Mouse (Mus musculus): ENCODE measurements at regions not wholly inside any gene's neighbourhood (a gene's known extent, or its start where the extent isn't known, plus 50 kb on each side); places are given as distances from the start of the nearest gene placed in this dataset.
"Not testable (repeated sequence)": the region's sequence is repeated elsewhere in the genome, so short reads cannot be mapped to it uniquely, and the experiment has no call there.

GRCm38 (mm10) chr6:48251954-48252353 is 143.4 kb upstream of the Krba1 start:
- WGBS (ENCODE audit: insufficient replicate concordance): 52% methylated on average over 1 of the region's 1 CpGs
- H3K4me2 ChIP-seq (ENCODE audit: low read depth): no peak overlapping the region
- H3K9ac ChIP-seq (replicated peaks): no peak overlapping the region
- no peaks in the 10 kb centered on the region for H3K9me3 ChIP-seq (ENCODE audit: control insufficient read depth, low read length)
- H3K27ac ChIP-seq: no peak overlapping the region
- H3K27me3 ChIP-seq (ENCODE audit: control insufficient read depth, insufficient read depth, low read length): no peaks in the 10 kb centered on the region
- no peak overlapping the region for H3K4me3 ChIP-seq (ENCODE audit: insufficient read depth in 1 of 2, low read depth in 2 of 2, low read length in 2 of 2)
- DNase-seq (ENCODE audit: low read depth in 3 of 3, low spot score in 3 of 3) (no peak), ATAC-seq (ENCODE audit: insufficient read depth) (no peak)
- TF ChIP-seq EP300 (IDR thresholded peaks at IDR 0.05; ENCODE audit: low read depth) (no peak), CTCF (IDR thresholded peaks at IDR 0.05; ENCODE audit: low read depth) (no peak)
- H3K36me3 ChIP-seq (replicated peaks; ENCODE audit: control insufficient read depth, insufficient read depth, low read depth): no peaks in the 10 kb centered on the region
- H3K4me1 ChIP-seq (replicated peaks; ENCODE audit: control insufficient read depth in 2 of 2, insufficient read depth in 2 of 2, low read length in 1 of 2): no peaks in the 10 kb centered on the region

- not testable (repeated sequence) for H3K9ac ChIP-seq (replicated peaks); H3K4me3 ChIP-seq (ENCODE audit: insufficient read depth in 1 of 2, low read depth in 2 of 2, low read length in 2 of 2); ATAC-seq (ENCODE audit: insufficient read depth); H3K9me3 ChIP-seq (ENCODE audit: control insufficient read depth, low read length); H3K4me1 ChIP-seq (replicated peaks; ENCODE audit: control insufficient read depth in 2 of 2, insufficient read depth in 2 of 2, low read length in 1 of 2); DNase-seq (ENCODE audit: low read depth in 3 of 3, low spot score in 3 of 3); H3K4me2 ChIP-seq (ENCODE audit: low read depth); H3K27ac ChIP-seq; H3K27me3 ChIP-seq (ENCODE audit: control insufficient read depth, insufficient read depth, low read length); H3K36me3 ChIP-seq (replicated peaks; ENCODE audit: control insufficient read depth, insufficient read depth, low read depth)
Measured at GRCm38 (mm10) chr6:48244191-48244590, 151.2 kb upstream of the Krba1 start.

GRCm38 (mm10) chr6:48227431-48227830 is 141.0 kb upstream of the Zfp746 start:
- Histone ChIP-seq H3K9me3 (ENCODE audit: control insufficient read depth, low read length) (no peaks in the 10 kb centered on the region), H3K27me3 (ENCODE audit: control insufficient read depth, insufficient read depth, low read length) (no peaks in the 10 kb centered on the region), H3K4me1 (replicated peaks; ENCODE audit: control insufficient read depth in 2 of 2, insufficient read depth in 2 of 2, low read length in 1 of 2) (no peaks in the 10 kb centered on the region), H3K4me2 (ENCODE audit: low read depth) (no peak overlapping the region), H3K27ac (no peak overlapping the region), H3K4me3 (ENCODE audit: insufficient read depth in 1 of 2, low read depth in 2 of 2, low read length in 2 of 2) (no peak overlapping the region), H3K9ac (replicated peaks) (no peak overlapping the region), H3K36me3 (replicated peaks; ENCODE audit: control insufficient read depth, insufficient read depth, low read depth) (no peaks in the 10 kb centered on the region)
- TF ChIP-seq CTCF (IDR thresholded peaks at IDR 0.05; ENCODE audit: low read depth): no peak
- no peak for TF ChIP-seq EP300 (IDR thresholded peaks at IDR 0.05; ENCODE audit: low read depth)
- no peak for DNase-seq (ENCODE audit: low read depth in 3 of 3, low spot score in 3 of 3)
- 51% methylated on average over 9 of the region's 9 CpGs for WGBS (ENCODE audit: insufficient replicate concordance)
- no peak for ATAC-seq (ENCODE audit: insufficient read depth)

- Histone ChIP-seq H3K27ac (no peak overlapping the region), H3K9me3 (ENCODE audit: control insufficient read depth, low read length) (no peaks in the 10 kb centered on the region), H3K4me3 (ENCODE audit: insufficient read depth in 1 of 2, low read depth in 2 of 2, low read length in 2 of 2) (no peak overlapping the region), H3K9ac (replicated peaks) (no peak overlapping the region), H3K36me3 (replicated peaks; ENCODE audit: control insufficient read depth, insufficient read depth, low read depth) (no peaks in the 10 kb centered on the region), H3K4me2 (ENCODE audit: low read depth) (no peak overlapping the region), H3K4me1 (replicated peaks; ENCODE audit: control insufficient read depth in 2 of 2, insufficient read depth in 2 of 2, low read length in 1 of 2) (no peaks in the 10 kb centered on the region), H3K27me3 (ENCODE audit: control insufficient read depth, insufficient read depth, low read length) (no peaks in the 10 kb centered on the region)
- DNase-seq (ENCODE audit: low read depth in 3 of 3, low spot score in 3 of 3): no peak
- no peak for ATAC-seq (ENCODE audit: insufficient read depth)
- TF ChIP-seq EP300 (IDR thresholded peaks at IDR 0.05; ENCODE audit: low read depth): no peak
- no peak for TF ChIP-seq CTCF (IDR thresholded peaks at IDR 0.05; ENCODE audit: low read depth)
- WGBS (ENCODE audit: insufficient replicate concordance): 56% methylated on average over 4 of the region's 4 CpGs
Measured at GRCm38 (mm10) chr6:48224206-48224605, 137.8 kb upstream of the Zfp746 start.

GRCm38 (mm10) chr6:48222971-48223370 is 136.6 kb upstream of the Zfp746 start:
- H3K27ac ChIP-seq: no peak overlapping the region
- ATAC-seq (ENCODE audit: insufficient read depth) (no peak), DNase-seq (ENCODE audit: low read depth in 3 of 3, low spot score in 3 of 3) (no peak)
- H3K4me1 ChIP-seq (replicated peaks; ENCODE audit: control insufficient read depth in 2 of 2, insufficient read depth in 2 of 2, low read length in 1 of 2): no peaks in the 10 kb centered on the region
- no peaks in the 10 kb centered on the region for H3K36me3 ChIP-seq (replicated peaks; ENCODE audit: control insufficient read depth, insufficient read depth, low read depth)
- no peak overlapping the region for H3K4me2 ChIP-seq (ENCODE audit: low read depth)
- no peak for TF ChIP-seq EP300 (IDR thresholded peaks at IDR 0.05; ENCODE audit: low read depth)
- TF ChIP-seq CTCF (IDR thresholded peaks at IDR 0.05; ENCODE audit: low read depth): no peak
- no peak overlapping the region for H3K4me3 ChIP-seq (ENCODE audit: insufficient read depth in 1 of 2, low read depth in 2 of 2, low read length in 2 of 2)
- no peaks in the 10 kb centered on the region for H3K9me3 ChIP-seq (ENCODE audit: control insufficient read depth, low read length)
- H3K27me3 ChIP-seq (ENCODE audit: control insufficient read depth, insufficient read depth, low read length): no peaks in the 10 kb centered on the region
- no peak overlapping the region for H3K9ac ChIP-seq (replicated peaks)

GRCm38 (mm10) chr6:48221806-48222205 is 135.4 kb upstream of the Zfp746 start:
- not testable (repeated sequence) for H3K27me3 ChIP-seq (ENCODE audit: control insufficient read depth, insufficient read depth, low read length); H3K27ac ChIP-seq; H3K9ac ChIP-seq (replicated peaks); H3K9me3 ChIP-seq (ENCODE audit: control insufficient read depth, low read length); H3K4me2 ChIP-seq (ENCODE audit: low read depth); H3K36me3 ChIP-seq (replicated peaks; ENCODE audit: control insufficient read depth, insufficient read depth, low read depth); H3K4me3 ChIP-seq (ENCODE audit: insufficient read depth in 1 of 2, low read depth in 2 of 2, low read length in 2 of 2); DNase-seq (ENCODE audit: low read depth in 3 of 3, low spot score in 3 of 3); ATAC-seq (ENCODE audit: insufficient read depth); H3K4me1 ChIP-seq (replicated peaks; ENCODE audit: control insufficient read depth in 2 of 2, insufficient read depth in 2 of 2, low read length in 1 of 2)
- WGBS (ENCODE audit: insufficient replicate concordance): 40% methylated on average over 1 of the region's 1 CpGs
